Mouse (Mus musculus) kidney, adult 2 months (tissue): Measurements from ENCODE around the gene Nipal4. TPM values are rescaled to one million over a fixed set of nuclear protein-coding genes. Genes with fewer than 3 reads are reported as not detected.

Experiments used
- DNase-seq: peaks from one replicate; pipeline ENCODE4 v3.0.0; 2021
- H3K27ac ChIP-seq: fragments of 200-500 bp; 2 replicates; pipeline ENCODE4 v1.5.1; 2012; ENCODE audit warnings: low read depth, low read length, control low read depth, inconsistent platforms; ENCODE audit not compliant: insufficient read depth
- H3K27me3 ChIP-seq: fragments of 200-500 bp; replicated peaks from 2 replicates; pipeline ENCODE4 v1.6.1; 2012; ENCODE audit warnings: mild to moderate bottlenecking, moderate library complexity, low read length, inconsistent platforms; ENCODE audit not compliant: control insufficient read depth, insufficient read depth
- H3K36me3 ChIP-seq: fragments of 200-500 bp; 2 replicates; pipeline ENCODE4 v1.6.1; 2012; ENCODE audit warnings: mild to moderate bottlenecking, moderate library complexity, low read length, inconsistent platforms; ENCODE audit not compliant: control insufficient read depth, insufficient read depth
- H3K4me1 ChIP-seq: fragments of 200-500 bp; 2 replicates; pipeline ENCODE4 v1.6.1; 2011; ENCODE audit warnings: low read length; ENCODE audit not compliant: control insufficient read depth, insufficient read depth
- H3K4me3 ChIP-seq: fragments of 200-500 bp; 2 replicates; pipeline ENCODE4 v1.5.1; 2011; ENCODE audit warnings: mild to moderate bottlenecking, low read depth, low read length, control low read depth; ENCODE audit not compliant: insufficient read depth
- CTCF ChIP-seq: fragments of 200-500 bp; conservative IDR thresholded peaks from 2 replicates; pipeline ENCODE4 v1.5.1; 2011; ENCODE audit warnings: low read depth, mild to moderate bottlenecking, control low read depth, low read length, moderate library complexity, mixed read lengths; ENCODE audit not compliant: insufficient read depth, insufficient read length
- POLR2A ChIP-seq: fragments of 200-500 bp; IDR thresholded peaks from one replicate; pipeline ENCODE4 v1.6.1; 2011; ENCODE audit warnings: low read depth, low read length, control low read depth
- WGBS: fragments of 180-500 bp; shearing (Covaris S2); methylation state at CpG from one replicate; pipeline ENCODE4 v1.1.7; 2018; 5-methylcytosine and 5-hydroxymethylcytosine counted together
- polyA plus RNA-seq: library from polyadenylated mRNA; depleted of rRNA; stranded (reverse); fragments of >200 nt; gene quantifications from 2 replicates; pipeline ENCODE4 v1.2.3, GENCODE M21; 2012; rRNA removed

Nipal4 gene
- polyA plus RNA-seq, 1 experiment: 0.19 TPM

GRCm38 (mm10) chr11:46114221-46114620 is 52.1 kb downstream of the Nipal4 start:
- 91% methylated on average over 7 of the region's 7 CpGs for WGBS
- no peak overlapping the region for H3K27ac ChIP-seq

GRCm38 (mm10) chr11:46113211-46113610 is 53.1 kb downstream of the Nipal4 start:
- Histone ChIP-seq H3K4me1 (peaks cover 3% of the 10 kb centered on the region; the same call in 1 of the 2 replicates), H3K4me3 (no peak overlapping the region), H3K27ac (no peak overlapping the region), H3K27me3 (no peaks in the 10 kb centered on the region), H3K36me3 (no peaks in the 10 kb centered on the region)
- TF ChIP-seq POLR2A (no peak), CTCF (no peak)
- WGBS: 69% methylated on average over 3 of the region's 3 CpGs
- DNase-seq: no peak

More at GRCm38 (mm10) chr11:46114221-46114620, 52.1 kb downstream of the Nipal4 start:
- Histone ChIP-seq H3K27me3 (no peaks in the 10 kb centered on the region), H3K4me3 (no peak overlapping the region), H3K4me1 (peaks cover 3% of the 10 kb centered on the region; the same call in 1 of the 2 replicates), H3K36me3 (no peaks in the 10 kb centered on the region)
- no peak for TF ChIP-seq CTCF
- TF ChIP-seq POLR2A: no peak
- no peak for DNase-seq

- Histone ChIP-seq H3K4me3 (no peak overlapping the region), H3K4me1 (peaks cover 2% of the 10 kb centered on the region; the same call in 1 of the 2 replicates), H3K27me3 (no peaks in the 10 kb centered on the region), H3K27ac (no peak overlapping the region), H3K36me3 (no peaks in the 10 kb centered on the region)
- no peak for TF ChIP-seq POLR2A
- no peak for TF ChIP-seq CTCF
- 79% methylated on average over 1 of the region's 1 CpGs for WGBS
- no peak for DNase-seq
These were observed 55.4 kb downstream of the Nipal4 start for GRCm38 (mm10) chr11:46110945-46111287.

- no peak for TF ChIP-seq POLR2A
- TF ChIP-seq CTCF: no peak
- no peaks in the 10 kb centered on the region for H3K27me3 ChIP-seq
- DNase-seq: no peak
- WGBS: 68% methylated on average over 8 of the region's 8 CpGs
- H3K27ac ChIP-seq: no peak overlapping the region
- no peaks in the 10 kb centered on the region for H3K4me1 ChIP-seq
- no peak overlapping the region for H3K4me3 ChIP-seq
- H3K36me3 ChIP-seq: no peaks in the 10 kb centered on the region
These were observed 56.0 kb downstream of the Nipal4 start for GRCm38 (mm10) chr11:46110156-46110944.

GRCm38 (mm10) chr11:46109206-46109605 is 57.1 kb downstream of the Nipal4 start:
- H3K4me1 ChIP-seq: no peaks in the 10 kb centered on the region
- H3K27ac ChIP-seq: no peak overlapping the region
- WGBS: 84% methylated on average over 5 of the region's 5 CpGs
- H3K27me3 ChIP-seq: no peaks in the 10 kb centered on the region
- no peak overlapping the region for H3K4me3 ChIP-seq
- no peak for TF ChIP-seq CTCF
- no peak for TF ChIP-seq POLR2A
- DNase-seq: no peak
- H3K36me3 ChIP-seq: no peaks in the 10 kb centered on the region

- no peaks in the 10 kb centered on the region for H3K4me1 ChIP-seq
- H3K36me3 ChIP-seq: no peaks in the 10 kb centered on the region
- no peaks in the 10 kb centered on the region for H3K27me3 ChIP-seq
- H3K27ac ChIP-seq: no peak overlapping the region
- DNase-seq: no peak
- no peak overlapping the region for H3K4me3 ChIP-seq
- no peak for TF ChIP-seq CTCF
- TF ChIP-seq POLR2A: no peak
- 69% methylated on average over 1 of the region's 1 CpGs for WGBS
These were observed 59.3 kb downstream of the Nipal4 start for GRCm38 (mm10) chr11:46107046-46107445.

GRCm38 (mm10) chr11:46102107-46102506 is 64.2 kb downstream of the Nipal4 start:
- Histone ChIP-seq H3K27me3 (no peaks in the 10 kb centered on the region), H3K4me3 (no peak overlapping the region), H3K27ac (no peak overlapping the region), H3K4me1 (no peaks in the 10 kb centered on the region), H3K36me3 (no peaks in the 10 kb centered on the region)
- WGBS: 53% methylated on average over 6 of the region's 6 CpGs
- DNase-seq: no peak
- no peak for TF ChIP-seq POLR2A
- TF ChIP-seq CTCF: no peak

Other genes starting within 250 kb of the Nipal4 start
- gene Lsm11, start 221.6 kb downstream of the Nipal4 start, polyA plus RNA-seq: 2.1 TPM in 2 replicates
- gene Thg1l, start 211.0 kb downstream of the Nipal4 start, polyA plus RNA-seq: 4.8 and 7.9 TPM in 2 replicates
- gene Sox30, start 186.2 kb downstream of the Nipal4 start, polyA plus RNA-seq: 0.05 and 0.11 TPM in 2 replicates
- 9.6 and 14.2 TPM in 2 replicates for gene Gm12166, start 114.2 kb downstream of the Nipal4 start, polyA plus RNA-seq
- 2.9 and 3.6 TPM in 2 replicates for gene Adam19, start 110.5 kb downstream of the Nipal4 start, polyA plus RNA-seq
- not detected in 2 replicates for gene Fndc9, start 69.0 kb upstream of the Nipal4 start, polyA plus RNA-seq
- 68.4 and 71.1 TPM in 2 replicates for gene Cyfip2, start 146.4 kb upstream of the Nipal4 start, polyA plus RNA-seq
- 0.16 and 1.8 TPM in 2 replicates for gene Itk, start 223.0 kb upstream of the Nipal4 start, polyA plus RNA-seq
- 0.10 and 0.38 TPM in 2 replicates for gene Fam71b, start 230.1 kb upstream of the Nipal4 start, polyA plus RNA-seq